Mouse (Mus musculus): ENCODE data around the gene Ak7. TPM values are rescaled to one million over a fixed set of nuclear protein-coding genes. Genes with fewer than 3 reads are reported as not detected.

The Ak7 gene
- total and polyA plus RNA-seq, 2 experiments = 0.09 TPM; not detected in 1

- no peak for DNase-seq (ENCODE audit: extremely low read depth, low read depth, low spot score)
- no peaks in the 10 kb centered on the region for H3K27me3 ChIP-seq (ENCODE audit: control insufficient read depth, insufficient read depth, low read length)
- TF ChIP-seq POLR2A (IDR thresholded peaks at IDR 0.05; ENCODE audit: extremely low read depth, insufficient read depth, low read length) = no peak
- no peak for TF ChIP-seq CTCF (IDR thresholded peaks at IDR 0.05; ENCODE audit: low read depth, low read length)
- no peaks in the 10 kb centered on the region for H3K79me2 ChIP-seq (ENCODE audit: control insufficient read depth, insufficient read depth, low read length)
- WGBS = 85% methylated on average over 9 of the region's 9 CpGs
- no peak overlapping the region for H3K4me3 ChIP-seq (ENCODE audit: insufficient read depth, low read depth, low read length)
- H3K4me1 ChIP-seq (ENCODE audit: control insufficient read depth, insufficient read depth, low read length) = peaks cover 5% of the 10 kb centered on the region
- H3K36me3 ChIP-seq (ENCODE audit: control insufficient read depth, insufficient read depth, low read length) = no peaks in the 10 kb centered on the region
- H3K27ac ChIP-seq (replicated peaks; ENCODE audit: insufficient read depth, low read depth, low read length) = no peak overlapping the region
- H3K9ac ChIP-seq (ENCODE audit: low read depth, low read length) = no peak overlapping the region
Measured at GRCm38 (mm10) chr12:105733370-105734159, 27.8 kb downstream of the Ak7 start.

GRCm38 (mm10) chr12:105735226-105735888, 29.6 kb downstream of the Ak7 start:
- H3K9ac ChIP-seq (ENCODE audit: low read depth, low read length) = no peak overlapping the region
- 74% methylated on average over 7 of the region's 7 CpGs for WGBS
- no peaks in the 10 kb centered on the region for H3K27me3 ChIP-seq (ENCODE audit: control insufficient read depth, insufficient read depth, low read length)
- no peaks in the 10 kb centered on the region for H3K36me3 ChIP-seq (ENCODE audit: control insufficient read depth, insufficient read depth, low read length)
- H3K4me3 ChIP-seq (ENCODE audit: insufficient read depth, low read depth, low read length) = no peak overlapping the region
- no peaks in the 10 kb centered on the region for H3K79me2 ChIP-seq (ENCODE audit: control insufficient read depth, insufficient read depth, low read length)
- no peak for DNase-seq (ENCODE audit: extremely low read depth, low read depth, low spot score)
- TF ChIP-seq POLR2A (IDR thresholded peaks at IDR 0.05; ENCODE audit: extremely low read depth, insufficient read depth, low read length) (no peak), CTCF (IDR thresholded peaks at IDR 0.05; ENCODE audit: low read depth, low read length) (no peak)
- H3K27ac ChIP-seq (replicated peaks; ENCODE audit: insufficient read depth, low read depth, low read length) = no peak overlapping the region
- H3K4me1 ChIP-seq (ENCODE audit: control insufficient read depth, insufficient read depth, low read length) = peaks cover 2% of the 10 kb centered on the region

GRCm38 (mm10) chr12:105735889-105736251, 30.1 kb downstream of the Ak7 start:
- no peaks in the 10 kb centered on the region for H3K27me3 ChIP-seq (ENCODE audit: control insufficient read depth, insufficient read depth, low read length)
- no peak overlapping the region for H3K4me3 ChIP-seq (ENCODE audit: insufficient read depth, low read depth, low read length)
- H3K36me3 ChIP-seq (ENCODE audit: control insufficient read depth, insufficient read depth, low read length) = no peaks in the 10 kb centered on the region
- no peak overlapping the region for H3K9ac ChIP-seq (ENCODE audit: low read depth, low read length)
- TF ChIP-seq CTCF (IDR thresholded peaks at IDR 0.05; ENCODE audit: low read depth, low read length) (no peak), POLR2A (IDR thresholded peaks at IDR 0.05; ENCODE audit: extremely low read depth, insufficient read depth, low read length) (no peak)
- no peak overlapping the region for H3K27ac ChIP-seq (replicated peaks; ENCODE audit: insufficient read depth, low read depth, low read length)
- H3K4me1 ChIP-seq (ENCODE audit: control insufficient read depth, insufficient read depth, low read length) = no peaks in the 10 kb centered on the region
- DNase-seq (ENCODE audit: extremely low read depth, low read depth, low spot score) = no peak
- H3K79me2 ChIP-seq (ENCODE audit: control insufficient read depth, insufficient read depth, low read length) = no peaks in the 10 kb centered on the region
- WGBS = 92% methylated on average over 6 of the region's 6 CpGs

GRCm38 (mm10) chr12:105738316-105739096, 32.7 kb downstream of the Ak7 start:
- H3K4me3 ChIP-seq (ENCODE audit: insufficient read depth, low read depth, low read length) = no peak overlapping the region
- no peaks in the 10 kb centered on the region for H3K27me3 ChIP-seq (ENCODE audit: control insufficient read depth, insufficient read depth, low read length)
- H3K4me1 ChIP-seq (ENCODE audit: control insufficient read depth, insufficient read depth, low read length) = no peaks in the 10 kb centered on the region
- no peak overlapping the region for H3K27ac ChIP-seq (replicated peaks; ENCODE audit: insufficient read depth, low read depth, low read length)
- WGBS = 79% methylated on average over 15 of the region's 15 CpGs
- TF ChIP-seq POLR2A (IDR thresholded peaks at IDR 0.05; ENCODE audit: extremely low read depth, insufficient read depth, low read length) = no peak
- no peak for TF ChIP-seq CTCF (IDR thresholded peaks at IDR 0.05; ENCODE audit: low read depth, low read length)
- no peaks in the 10 kb centered on the region for H3K79me2 ChIP-seq (ENCODE audit: control insufficient read depth, insufficient read depth, low read length)
- H3K36me3 ChIP-seq (ENCODE audit: control insufficient read depth, insufficient read depth, low read length) = no peaks in the 10 kb centered on the region
- H3K9ac ChIP-seq (ENCODE audit: low read depth, low read length) = no peak overlapping the region
- no peak for DNase-seq (ENCODE audit: extremely low read depth, low read depth, low spot score)

- Histone ChIP-seq H3K36me3 (ENCODE audit: control insufficient read depth, insufficient read depth, low read length) (no peaks in the 10 kb centered on the region), H3K9ac (ENCODE audit: low read depth, low read length) (no peak overlapping the region), H3K79me2 (ENCODE audit: control insufficient read depth, insufficient read depth, low read length) (no peaks in the 10 kb centered on the region), H3K4me3 (ENCODE audit: insufficient read depth, low read depth, low read length) (no peak overlapping the region), H3K27ac (replicated peaks; ENCODE audit: insufficient read depth, low read depth, low read length) (no peak overlapping the region), H3K4me1 (ENCODE audit: control insufficient read depth, insufficient read depth, low read length) (no peaks in the 10 kb centered on the region), H3K27me3 (ENCODE audit: control insufficient read depth, insufficient read depth, low read length) (no peaks in the 10 kb centered on the region)
- WGBS = 83% methylated on average over 8 of the region's 8 CpGs
- peak; percentile 39 for DNase-seq (ENCODE audit: extremely low read depth, low read depth, low spot score)
- no peak for TF ChIP-seq CTCF (IDR thresholded peaks at IDR 0.05; ENCODE audit: low read depth, low read length)
- TF ChIP-seq POLR2A (IDR thresholded peaks at IDR 0.05; ENCODE audit: extremely low read depth, insufficient read depth, low read length) = no peak
Measured at GRCm38 (mm10) chr12:105739656-105740055, 33.9 kb downstream of the Ak7 start.

Data from liver, adult 2 months (tissue).